In the genomic region with DNA sequence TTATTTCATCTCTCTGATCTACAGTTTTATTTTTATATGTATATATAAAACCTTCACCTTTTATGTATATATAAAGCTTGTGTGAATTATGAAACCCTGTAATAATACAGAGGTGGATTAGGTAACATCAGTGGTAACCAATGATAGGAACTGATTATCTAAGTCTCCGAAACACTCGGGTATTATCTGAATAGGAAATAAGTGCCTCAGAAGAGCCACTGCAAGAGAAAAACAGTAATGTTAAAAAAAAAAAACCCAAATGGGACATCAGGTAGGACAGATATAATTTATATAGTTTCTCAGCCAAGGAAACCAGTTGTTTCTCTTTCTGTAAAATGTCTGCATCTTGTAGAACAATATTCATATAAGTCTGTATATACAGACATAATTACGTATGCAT, we compare ENCODE assay signal across 16 mouse cellular contexts.
"Had no signal": no experiment of that assay in that cellular context is flagged by ENCODE, and none has a peak within 500 bp of the region (broad histone marks: within the 10 kb centered on the region; RNA-seq: fewer than 3 reads in every experiment).

No protein-coding gene starts in this region.

- H3K9me3 ChIP-seq: neural tube, embryonic 13.5 days; neural tube, embryonic 15.5 days; stomach, embryonic 15.5 days had no signal

- H3K9ac ChIP-seq: neural tube, embryonic 13.5 days; neural tube, embryonic 15.5 days; stomach, embryonic 15.5 days had no signal

- H3K4me1 ChIP-seq: neural tube, embryonic 13.5 days; neural tube, embryonic 15.5 days; stomach, embryonic 15.5 days had no signal

- H3K27ac ChIP-seq: neural tube, embryonic 13.5 days; neural tube, embryonic 15.5 days; stomach, embryonic 15.5 days; stomach, postnatal 0 days had no signal

- H3K27me3 ChIP-seq: neural tube, embryonic 13.5 days; neural tube, embryonic 15.5 days; stomach, embryonic 15.5 days had no signal

- H3K36me3 ChIP-seq: neural tube, embryonic 13.5 days; neural tube, embryonic 15.5 days; stomach, embryonic 15.5 days had no signal

- DNase-seq: retina, postnatal 1 day; right cerebral cortex, adult 18-20 months; right cerebral cortex, postnatal 14 days; right cerebral cortex, postnatal 25 days; right cerebral cortex, postnatal 4 days; spleen, adult 18-20 months; thymus, adult 18-20 months; thymus, adult 2 months; thymus, postnatal 14 days; thymus, postnatal 25 days; thymus, postnatal 36 days; thymus, postnatal 4 days had no signal

- H3K4me3 ChIP-seq: neural tube, embryonic 13.5 days; neural tube, embryonic 15.5 days; stomach, embryonic 15.5 days had no signal
